Mouse (Mus musculus) brain, adult 2 months (tissue): ENCODE results near the gene Shisal2b.

Experiments
- DNase-seq: peaks from one replicate; pipeline ENCODE4 v3.0.0; 2011; ENCODE audit warnings: low read depth, low spot score

Shisal2b gene

DNA sequence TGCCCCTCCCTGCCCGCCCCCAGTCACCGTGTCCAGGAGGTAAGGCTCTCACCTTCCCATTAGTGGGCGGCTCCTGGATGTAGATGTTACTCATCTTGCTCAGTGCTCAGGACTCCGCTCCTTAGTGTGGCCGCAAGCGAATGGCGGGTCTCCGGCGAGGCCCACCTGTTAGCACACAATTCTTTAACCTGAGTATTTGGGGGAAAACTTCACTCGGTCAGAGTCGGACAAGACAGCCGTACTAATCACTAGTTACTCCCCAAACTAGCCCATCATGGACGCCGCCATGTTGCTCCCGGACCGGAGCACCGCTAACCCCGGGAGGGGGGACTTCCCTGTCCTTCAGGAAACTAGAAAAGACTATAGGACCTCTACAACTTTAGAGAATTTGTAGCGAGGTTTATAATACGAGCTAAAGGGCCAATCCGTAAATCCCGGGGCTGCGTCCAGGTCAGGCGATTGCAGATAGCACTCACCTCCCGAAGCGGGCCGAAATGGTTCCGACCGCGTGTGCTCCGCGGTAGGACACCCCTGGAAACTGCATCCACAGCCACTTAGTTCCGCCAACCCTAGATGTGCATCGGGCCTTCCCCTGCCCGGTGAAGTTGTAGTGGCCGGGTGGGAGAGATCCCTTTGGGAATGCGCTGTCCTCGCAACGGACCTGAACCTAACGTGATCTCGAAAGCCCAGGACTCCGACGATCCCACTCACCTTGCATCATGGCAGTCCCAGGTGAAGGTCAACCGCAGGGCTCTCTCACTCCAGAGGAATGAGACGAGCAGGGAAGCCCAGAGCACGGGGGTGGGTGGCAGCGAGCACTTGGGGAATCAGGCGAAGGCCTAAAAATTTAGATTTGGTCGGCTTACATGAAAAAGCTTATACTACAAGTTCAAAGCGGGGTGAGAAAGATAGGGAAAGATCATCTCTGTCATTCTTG is 46.8 kb downstream of the Shisal2b start, which contains the start of gene Cwc27:
TSS of gene Cwc27 (minus strand) at position 508 of the 937 bp plus-strand sequence.
- peak; percentile 96 for DNase-seq

DNA sequence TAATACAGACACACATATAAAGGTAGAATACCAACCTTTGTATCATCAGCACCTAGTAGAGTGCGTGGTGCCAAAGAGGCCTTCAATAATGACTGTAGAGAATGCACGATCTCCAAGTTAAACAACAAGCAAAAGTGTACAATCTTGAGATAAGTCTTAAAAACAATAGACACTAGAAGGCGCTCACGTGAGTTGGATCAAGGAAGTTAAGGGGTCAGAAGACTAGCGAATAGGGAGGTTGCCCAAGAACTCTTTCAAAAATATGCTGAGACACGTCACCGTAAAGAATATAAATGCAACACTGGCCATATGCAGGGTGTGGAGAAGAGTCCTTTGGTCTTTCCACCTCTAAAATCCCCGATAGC is 47.4 kb downstream of the Shisal2b start:
- DNase-seq: peak; percentile 37

DNA sequence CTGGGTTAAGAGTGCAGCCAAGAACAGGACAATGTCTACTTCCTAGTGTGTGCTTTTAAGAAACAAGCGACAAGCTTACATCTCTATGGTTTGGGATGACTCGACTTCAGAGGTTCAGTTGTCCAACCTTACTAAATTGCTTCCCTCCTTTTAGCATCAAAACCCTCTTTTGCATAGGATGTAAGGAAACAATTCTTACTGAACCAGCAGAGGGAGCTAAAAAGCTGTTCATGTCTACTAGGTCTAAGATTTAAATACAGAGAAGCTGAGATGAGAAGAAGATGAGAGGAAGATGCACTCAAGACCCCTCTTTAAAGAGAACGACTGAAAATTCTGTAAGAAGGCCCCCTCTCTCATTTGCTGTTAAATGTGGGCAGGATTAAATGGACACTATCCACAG is 58.0 kb downstream of the Shisal2b start:
- peak; percentile 79 for DNase-seq

DNA sequence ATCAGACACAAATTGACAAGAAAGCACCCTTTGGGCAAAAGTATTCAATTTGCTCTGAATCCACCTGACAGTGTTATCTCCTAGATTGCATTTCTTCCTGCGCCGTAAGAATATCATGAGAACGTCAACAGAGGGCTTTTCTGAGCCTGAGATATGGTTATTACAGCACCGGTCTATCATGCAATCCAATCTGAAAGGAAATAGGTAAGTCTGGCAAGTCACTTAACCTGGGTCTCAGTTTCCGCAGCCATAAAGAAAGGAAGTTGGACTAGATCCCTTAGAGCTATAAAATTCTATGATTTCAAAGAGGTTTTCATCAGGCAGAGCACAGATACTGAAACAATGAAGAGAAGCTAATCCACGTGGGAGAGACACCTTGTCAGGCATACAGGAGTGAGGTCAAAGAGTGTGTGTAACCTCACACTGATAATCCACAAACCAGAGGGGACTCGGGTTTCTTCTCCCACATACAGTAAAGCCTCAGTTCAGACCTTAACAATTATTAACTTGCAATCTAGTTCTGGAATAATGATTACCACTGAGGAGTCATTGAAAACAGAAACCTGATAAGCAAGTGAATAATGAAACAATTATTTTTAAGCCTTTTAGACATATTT is 64.0 kb downstream of the Shisal2b start:
- DNase-seq: no peak

DNA sequence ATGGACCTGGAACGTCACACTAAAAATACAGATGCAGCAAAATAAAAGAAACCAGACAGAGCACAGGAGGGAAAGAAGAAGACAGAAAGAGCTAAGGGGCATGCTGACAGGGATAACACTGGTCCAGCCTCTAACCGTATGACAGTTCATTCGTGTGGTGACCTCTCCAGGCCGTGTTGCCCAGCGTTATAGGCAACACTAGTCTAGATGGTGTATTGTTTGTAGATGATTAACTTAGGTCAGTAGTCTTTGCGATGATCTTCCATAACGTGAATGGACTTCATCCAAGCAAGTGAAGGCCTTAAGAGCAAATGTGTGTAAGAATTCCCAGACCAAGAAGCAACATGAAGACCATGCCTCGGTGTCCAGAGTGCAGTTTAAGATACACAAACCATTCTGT is 64.6 kb downstream of the Shisal2b start:
- no peak for DNase-seq
